Mouse (Mus musculus): ENCODE data around the gene Hoxb4. TPM values are rescaled to one million over a fixed set of nuclear protein-coding genes. Genes with fewer than 3 reads are reported as not detected.

The Hoxb4 gene
- polyA plus RNA-seq, 3 experiments from 2014 or later, result 0.92 to 1.5 (median 1.2) TPM

DNA sequence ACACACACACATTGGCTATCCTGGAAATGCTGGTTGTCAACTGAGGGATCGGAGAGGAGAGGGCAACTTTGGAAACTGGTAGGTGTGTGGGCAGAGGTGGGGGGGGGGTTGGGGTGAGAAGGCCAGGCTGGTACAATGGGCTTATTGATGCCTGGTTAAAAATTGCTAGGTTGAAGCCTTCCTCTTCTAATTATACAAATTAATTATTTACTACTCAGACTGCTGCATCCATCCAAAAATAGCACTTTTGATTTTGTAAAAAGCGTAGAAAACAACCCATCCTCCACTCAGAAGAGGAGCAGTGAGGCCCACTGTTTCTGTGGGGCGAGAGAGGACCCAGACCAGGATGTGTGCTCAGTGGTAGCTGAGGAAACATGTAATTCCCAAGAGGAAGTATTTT lies 16.9 kb downstream of the Hoxb4 start:
- no peak for ATAC-seq

DNA sequence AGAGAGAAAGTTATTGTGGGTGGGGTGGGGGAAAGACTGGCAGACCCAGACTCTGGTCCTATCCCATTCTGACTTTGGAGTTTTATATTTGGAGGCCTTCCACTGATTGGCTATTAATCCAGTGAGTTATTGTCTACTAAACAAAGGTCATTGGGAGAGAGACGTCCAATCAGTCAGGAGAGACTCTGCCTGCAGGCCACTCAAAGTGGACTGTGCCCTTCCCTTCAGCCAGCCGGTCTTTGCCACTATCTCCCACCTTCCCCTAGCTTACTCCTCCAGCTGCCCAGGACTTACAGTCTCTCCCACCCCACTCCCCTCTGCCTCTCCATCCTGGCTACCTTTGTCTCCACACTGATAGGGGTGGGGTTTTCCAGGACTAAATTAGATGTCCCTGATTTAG lies 18.5 kb downstream of the Hoxb4 start:
- no peak for ATAC-seq

DNA sequence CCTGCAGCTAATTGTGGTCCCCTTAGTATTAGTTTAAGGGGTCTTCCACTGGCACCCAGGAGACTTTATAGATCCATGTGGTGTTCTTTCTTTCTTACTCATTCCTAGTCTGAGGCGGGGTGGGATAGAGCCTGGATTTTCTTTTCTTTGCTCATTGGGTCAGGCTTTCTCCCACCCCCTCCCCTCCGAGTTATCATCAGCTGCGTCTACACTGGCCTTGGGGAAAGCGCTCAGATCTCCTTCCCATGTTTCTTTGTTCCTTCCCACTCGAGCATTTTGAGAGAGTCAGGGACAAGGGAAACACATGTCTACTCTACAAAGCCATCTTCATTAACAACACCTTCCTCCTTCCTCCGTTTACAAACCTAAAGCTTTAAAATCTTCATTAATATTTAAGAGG lies 19.0 kb downstream of the Hoxb4 start:
- no peak for ATAC-seq

DNA sequence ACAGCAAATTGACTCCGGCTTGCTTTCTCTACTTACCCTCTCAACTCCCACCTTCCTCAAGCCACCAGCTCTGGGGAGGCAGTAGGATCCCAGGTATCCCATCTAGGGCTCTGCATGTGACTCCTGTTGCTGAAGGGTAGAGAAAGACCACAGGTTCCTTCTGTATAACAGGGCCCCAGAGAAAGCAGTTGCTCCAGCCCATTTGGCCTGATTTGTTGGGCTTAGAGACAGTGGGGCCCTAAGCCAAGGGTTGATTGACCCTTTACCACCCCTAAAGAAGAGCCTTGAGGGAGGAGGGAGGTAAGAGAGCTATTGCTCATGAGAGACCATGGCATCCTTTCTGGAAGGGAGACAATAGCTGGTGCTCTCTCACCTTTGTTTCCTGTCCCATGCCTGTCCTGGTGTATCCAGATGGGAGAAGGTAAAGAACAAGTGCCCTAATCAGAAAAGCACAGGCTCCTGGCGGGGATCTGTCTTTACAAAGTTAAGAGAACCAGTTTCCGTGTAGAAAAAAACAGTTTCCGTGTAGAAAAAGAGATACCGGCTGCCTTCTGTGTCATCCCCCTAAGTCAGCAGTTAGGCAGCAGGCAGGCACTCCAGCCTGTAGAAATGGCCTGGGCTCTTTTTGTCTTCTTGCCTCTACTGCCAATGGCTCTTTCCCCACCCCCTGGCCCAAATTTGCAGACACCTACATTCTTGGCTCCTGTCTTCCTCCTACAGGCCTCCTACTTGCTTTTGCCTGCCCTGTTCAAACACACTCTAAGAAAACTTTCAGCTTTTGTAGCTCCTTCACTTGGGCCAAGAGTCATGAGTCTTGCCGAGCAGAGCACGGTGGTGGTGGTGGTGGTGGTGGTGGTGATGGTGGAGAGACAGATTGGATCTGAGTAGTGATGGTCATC lies 21.1 kb downstream of the Hoxb4 start:
- no peak for ATAC-seq

DNA sequence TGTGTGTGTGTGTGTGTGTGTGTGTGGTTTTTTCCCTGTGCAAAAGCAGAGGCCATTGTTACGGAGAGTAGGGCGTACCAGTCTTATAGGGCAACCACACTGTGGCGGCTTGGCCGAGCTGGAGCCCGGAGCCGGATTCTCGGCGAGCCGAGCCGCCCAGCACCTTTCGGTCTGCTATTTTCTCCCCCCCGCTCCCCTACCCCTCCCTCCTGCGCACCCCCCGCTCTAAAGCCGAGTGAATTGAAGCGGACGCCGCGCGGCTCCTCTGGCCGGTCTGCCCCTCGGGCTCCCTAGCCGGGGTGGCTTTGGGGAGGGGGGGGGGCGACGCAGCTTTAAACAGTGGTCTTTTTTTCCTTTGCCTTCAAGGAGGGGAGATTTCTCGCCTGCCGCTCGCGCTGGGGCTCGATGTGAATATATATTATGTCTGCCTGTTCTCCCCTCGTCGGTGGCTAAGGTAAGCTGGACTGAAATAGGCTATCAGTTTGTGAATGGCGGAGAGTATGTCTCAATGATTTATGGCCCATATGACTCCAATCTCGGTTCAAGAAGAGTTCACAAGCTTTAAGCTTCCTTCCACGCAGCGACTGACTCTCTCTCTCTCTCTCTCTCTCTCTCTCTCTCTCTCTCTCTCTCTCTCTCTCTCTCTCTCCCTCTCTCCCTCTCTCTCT lies 22.8 kb downstream of the Hoxb4 start:
- ATAC-seq, result no peak

DNA sequence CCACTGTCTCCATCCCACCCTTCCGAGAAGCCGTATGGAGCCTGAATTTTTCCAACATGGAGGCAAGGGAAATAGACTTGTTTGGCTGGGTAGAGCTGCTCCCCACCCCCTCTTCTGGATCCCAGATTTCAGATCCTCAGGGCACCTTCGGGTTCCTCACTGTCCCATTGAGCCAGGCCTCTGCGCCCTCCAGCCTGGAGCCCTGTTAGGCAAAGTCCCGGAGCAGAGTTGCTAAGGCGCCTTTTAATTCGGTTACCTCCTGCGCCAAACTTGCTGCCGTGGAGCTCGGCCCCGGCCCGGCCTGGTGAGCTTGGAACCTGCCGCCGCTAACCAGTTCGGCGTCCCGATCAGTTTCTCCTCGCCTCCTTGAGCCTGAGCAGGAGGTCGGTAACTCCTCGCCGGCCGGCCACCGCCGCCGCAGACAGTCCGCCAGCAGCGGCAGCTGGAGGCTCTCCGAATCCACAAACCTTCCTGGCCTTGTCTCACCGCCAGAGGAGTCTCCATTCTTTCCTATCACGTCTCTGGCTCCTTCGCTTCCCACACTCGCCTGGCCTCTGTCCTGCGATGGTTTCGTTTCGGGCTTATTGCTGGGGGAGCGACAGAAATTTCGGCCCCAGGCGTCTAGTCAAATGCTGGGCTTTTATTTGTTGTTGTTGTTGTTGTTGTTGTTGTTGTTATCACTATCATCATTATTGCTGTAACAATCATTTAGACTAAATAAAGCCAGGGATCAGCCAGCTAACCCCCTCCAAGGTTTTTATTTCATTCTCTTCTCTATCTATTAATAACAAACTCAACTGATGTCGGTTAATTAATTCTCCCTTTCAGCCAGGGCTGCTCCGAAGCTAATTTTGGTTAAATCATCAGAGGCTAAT lies 23.9 kb downstream of the Hoxb4 start:
- ATAC-seq, result no peak

DNA sequence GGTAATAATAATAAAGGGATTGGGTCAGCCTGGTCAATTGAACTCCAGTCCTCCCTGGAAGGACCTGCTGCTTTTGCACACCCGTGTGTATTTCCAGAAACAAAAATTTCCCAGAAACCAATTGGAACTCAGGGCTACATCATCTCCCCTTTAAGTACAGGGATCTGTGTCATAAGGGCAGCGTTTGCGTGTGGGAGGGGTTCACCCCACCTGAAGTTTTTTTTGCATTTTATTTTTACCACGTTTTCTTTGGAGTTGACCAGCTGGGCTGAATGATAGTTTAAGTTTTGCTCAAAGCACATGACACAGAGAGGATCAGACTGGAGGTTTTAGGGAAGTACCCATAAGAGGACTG lies 24.5 kb downstream of the Hoxb4 start:
- ATAC-seq, result no peak

DNA sequence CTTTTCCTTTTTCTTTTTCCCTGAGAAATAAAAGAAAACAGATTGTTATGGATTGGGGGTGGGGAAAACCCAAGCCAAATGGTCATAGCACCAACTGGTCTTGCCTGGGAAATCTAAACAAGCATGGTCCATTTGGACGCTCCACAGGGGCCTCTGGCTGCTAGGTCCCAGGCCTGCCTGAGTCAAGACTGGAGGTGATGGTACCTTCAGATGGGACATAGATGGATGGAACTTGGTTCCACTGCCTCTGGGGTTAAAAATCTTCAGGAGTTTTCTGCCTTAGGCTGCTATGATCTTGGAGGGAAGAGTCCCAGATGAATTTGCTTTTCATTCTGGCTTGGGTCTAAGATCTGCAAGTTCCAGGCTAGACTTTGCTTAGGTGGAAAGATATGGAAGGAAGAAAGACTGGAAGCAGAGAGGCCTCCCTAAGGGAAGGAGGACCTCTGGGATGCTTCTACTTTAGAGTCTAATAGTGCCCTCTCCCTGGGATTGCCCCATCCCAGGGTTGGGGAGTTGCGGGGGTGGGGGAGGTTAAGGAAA lies 25.2 kb downstream of the Hoxb4 start:
- ATAC-seq, result no peak

DNA sequence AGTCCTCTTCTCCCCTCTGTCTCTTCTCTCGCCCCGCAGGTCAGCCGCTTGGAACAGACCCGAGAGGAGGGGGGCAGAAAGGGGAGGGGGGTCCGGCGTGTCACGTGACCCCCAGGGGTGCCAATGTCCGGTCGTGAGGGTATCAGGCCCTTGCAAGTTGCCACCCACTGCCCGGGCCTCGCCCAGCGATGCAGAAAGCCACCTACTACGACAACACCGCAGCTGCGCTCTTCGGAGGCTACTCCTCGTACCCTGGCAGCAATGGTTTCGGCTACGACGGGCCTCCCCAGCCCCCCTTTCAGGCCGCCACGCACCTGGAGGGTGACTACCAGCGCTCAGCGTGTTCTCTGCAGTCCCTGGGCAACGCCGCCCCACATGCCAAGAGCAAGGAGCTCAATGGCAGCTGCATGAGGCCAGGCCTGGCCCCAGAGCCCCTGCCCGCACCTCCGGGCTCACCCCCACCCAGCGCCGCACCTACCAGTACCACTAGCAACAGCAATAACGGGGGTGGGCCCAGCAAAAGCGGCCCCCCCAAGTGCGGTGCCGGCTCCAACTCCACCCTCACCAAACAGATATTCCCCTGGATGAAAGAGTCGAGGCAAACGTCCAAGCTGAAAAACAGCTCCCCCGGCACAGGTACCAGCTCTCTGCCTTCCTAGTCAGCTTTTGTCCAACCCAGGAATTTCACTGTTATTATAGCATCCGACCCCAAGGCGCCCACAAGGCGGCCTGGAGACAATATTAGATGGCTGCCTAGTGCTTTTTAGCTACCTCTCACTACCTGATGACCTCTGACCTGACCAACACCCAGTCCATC lies 26.2 kb downstream of the Hoxb4 start:
- no peak for ATAC-seq

DNA sequence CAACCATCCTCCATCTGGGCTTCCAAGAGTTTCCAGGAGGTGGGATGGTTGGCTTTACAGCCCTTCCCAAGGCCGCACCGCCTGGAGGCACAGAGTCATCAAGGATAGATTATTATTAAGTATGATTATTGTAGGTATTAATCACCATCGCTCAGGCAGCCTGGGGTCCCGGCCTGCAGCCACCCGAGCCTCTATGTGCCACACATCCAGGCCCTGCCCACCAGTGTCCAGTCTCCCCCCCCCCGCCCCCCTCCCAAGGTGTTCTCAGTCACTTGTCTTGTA lies 26.8 kb downstream of the Hoxb4 start:
- no peak for ATAC-seq

DNA sequence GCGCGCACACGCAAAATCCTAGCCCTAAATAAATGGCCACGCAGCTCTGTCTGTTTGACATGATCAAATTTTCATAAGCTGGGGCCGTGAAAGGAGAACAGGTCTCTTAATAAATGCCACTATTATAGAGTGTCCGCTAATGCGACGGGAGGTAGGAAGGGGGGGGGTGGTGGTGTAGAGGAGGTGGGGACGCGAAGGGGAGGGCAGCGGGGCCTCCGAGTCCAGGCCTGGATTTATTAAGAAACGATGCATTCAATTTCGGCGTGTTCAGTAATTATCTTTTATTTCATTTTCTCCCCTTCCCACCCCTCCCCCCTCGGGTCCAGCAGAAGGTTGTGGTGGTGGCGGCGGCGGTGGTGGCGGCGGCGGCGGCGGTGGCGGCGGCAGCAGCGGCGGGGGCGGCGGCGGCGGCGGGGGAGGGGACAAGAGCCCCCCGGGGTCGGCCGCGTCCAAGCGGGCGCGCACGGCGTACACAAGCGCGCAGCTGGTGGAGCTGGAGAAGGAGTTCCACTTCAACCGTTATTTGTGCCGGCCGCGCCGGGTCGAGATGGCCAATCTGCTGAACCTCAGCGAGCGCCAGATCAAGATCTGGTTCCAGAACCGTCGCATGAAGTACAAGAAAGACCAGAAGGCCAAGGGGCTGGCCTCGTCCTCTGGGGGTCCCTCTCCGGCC lies 27.3 kb downstream of the Hoxb4 start:
- no peak for ATAC-seq

DNA sequence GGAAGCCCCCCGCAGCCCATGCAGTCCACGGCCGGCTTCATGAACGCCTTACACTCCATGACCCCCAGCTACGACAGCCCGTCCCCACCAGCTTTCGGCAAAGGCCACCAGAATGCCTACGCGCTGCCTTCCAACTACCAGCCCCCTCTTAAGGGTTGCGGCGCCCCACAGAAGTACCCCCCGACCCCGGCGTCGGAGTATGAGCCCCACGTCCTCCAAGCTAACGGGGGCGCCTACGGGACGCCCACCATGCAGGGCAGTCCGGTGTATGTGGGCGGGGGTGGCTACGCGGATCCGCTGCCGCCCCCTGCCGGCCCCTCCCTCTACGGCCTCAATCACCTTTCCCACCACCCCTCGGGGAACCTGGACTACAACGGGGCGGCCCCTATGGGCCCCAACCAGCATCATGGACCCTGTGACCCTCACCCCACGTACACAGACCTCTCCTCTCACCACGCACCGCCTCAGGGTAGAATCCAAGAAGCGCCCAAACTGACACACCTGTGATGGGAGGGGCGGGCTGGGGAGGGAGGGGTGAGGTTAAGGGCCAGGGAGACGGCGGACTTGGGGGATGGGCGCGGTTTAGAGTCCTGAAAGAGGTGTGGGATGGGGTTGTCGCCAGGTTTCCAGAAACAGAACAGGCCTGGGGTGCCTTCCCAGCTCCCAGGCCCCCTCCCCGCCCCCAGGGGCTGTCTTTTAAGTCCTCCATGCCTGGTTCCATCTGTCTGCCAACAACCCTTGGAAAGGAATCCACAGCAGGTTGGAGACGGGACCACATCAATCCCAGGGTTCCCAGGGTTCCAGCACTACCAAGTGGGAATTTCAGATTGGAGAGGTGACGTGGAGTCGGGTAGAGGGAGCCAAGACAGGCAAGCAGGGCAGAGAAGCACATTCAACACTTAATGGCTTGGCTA lies 28.1 kb downstream of the Hoxb4 start:
- ATAC-seq, result no peak

DNA sequence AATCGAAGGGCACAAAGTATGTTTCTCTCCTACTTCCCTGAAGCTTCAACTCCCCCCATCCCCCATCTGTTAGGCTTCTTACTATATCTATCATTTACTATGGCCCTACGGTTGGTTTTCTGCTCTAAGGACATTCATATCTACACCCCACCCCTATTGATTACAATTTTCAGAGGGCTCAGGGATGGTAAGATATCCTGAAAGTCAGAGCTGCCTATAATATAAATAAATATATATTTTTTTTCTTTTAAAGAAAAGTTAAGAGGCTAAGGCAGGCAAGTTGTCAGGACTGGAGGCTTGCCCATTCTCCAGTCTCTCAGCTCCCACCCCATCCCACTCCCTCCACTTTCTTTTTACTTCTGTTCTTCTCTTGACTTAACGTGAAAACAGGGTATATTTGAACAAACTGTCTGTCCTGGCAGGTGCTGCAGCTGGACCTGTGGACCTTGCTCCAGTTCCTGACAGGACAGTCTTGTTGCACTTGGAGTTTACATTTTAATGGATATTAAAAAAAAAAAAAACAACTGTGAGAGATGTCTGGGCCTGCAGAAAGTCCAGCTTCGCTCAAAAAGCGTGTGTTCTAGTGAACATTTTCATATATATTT lies 29.0 kb downstream of the Hoxb4 start:
- no peak for ATAC-seq

DNA sequence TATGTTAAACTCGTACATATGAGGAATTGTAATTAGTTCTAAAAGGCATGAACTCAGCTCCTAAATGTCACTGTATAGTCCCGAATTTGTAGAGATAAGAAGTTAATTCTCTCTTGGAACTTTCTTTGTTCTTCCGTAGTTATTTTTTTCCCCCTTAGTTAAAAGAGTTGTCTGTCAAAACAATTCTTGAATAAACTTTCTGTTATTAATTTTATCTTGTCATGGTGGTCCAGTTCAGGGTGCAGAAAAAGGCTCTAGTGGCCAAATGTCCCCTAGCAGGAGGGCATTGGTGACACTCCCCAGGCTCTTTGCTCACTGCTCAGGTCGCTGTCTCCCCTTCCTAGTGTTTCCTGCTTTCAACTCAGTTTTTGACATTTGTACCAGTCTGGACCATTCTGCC lies 29.6 kb downstream of the Hoxb4 start:
- no peak for ATAC-seq

DNA sequence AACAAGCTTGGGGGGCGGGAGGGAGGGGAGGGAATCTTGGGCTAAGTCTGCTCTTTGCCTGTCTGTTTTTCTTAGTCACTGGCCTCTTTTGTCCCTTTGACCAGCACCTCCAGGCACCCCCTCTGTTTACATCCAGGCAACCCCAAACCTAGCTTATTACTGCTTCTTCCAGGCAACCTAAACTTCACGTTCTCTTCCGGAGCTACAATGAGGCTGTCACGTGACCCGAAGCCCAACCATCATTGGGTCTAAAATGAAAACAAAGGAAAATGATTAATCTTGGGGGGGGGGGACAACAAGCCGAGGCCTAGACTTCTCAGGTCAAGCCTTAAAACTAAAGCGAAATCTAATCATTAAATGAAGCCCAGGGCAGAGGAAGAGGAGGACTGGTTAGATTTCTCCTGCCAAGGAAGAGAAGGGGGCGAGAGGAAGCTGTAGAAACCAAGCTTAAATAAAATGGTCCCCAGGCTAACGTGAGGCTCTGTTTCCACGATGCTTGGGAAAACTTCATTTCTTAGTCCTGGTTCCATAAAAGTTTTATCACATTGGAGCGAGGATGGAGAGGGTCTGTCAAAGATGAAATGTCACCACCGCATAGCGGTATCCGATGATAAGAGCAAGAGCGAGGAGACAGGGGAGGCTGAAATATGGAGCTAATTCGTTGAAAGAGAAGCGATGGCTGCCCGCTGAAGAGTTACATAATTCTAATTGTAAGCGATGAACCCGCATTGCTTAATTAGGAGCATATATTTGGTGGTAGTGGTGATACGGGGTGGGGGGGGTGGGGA lies 30.3 kb downstream of the Hoxb4 start:
- no peak for ATAC-seq

DNA sequence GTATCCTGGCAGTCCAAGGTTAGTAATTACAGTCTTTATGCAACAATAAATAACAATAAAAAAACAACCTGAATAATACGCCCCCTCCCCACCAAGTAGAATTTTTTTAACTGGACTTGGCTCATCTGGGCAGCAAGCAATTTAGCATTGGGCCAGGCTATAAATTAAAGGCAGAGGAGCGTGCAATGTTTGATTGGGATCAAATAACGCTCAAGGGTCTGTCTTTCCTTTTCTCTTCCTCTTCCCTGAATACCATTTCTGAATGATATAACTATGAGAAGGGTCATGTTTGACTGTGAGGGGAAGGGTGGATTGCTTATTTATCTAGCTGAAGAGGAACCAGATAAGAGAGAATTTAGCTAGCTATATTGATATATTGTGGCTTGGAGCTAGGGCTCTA lies 30.9 kb downstream of the Hoxb4 start:
- ATAC-seq, result no peak

DNA sequence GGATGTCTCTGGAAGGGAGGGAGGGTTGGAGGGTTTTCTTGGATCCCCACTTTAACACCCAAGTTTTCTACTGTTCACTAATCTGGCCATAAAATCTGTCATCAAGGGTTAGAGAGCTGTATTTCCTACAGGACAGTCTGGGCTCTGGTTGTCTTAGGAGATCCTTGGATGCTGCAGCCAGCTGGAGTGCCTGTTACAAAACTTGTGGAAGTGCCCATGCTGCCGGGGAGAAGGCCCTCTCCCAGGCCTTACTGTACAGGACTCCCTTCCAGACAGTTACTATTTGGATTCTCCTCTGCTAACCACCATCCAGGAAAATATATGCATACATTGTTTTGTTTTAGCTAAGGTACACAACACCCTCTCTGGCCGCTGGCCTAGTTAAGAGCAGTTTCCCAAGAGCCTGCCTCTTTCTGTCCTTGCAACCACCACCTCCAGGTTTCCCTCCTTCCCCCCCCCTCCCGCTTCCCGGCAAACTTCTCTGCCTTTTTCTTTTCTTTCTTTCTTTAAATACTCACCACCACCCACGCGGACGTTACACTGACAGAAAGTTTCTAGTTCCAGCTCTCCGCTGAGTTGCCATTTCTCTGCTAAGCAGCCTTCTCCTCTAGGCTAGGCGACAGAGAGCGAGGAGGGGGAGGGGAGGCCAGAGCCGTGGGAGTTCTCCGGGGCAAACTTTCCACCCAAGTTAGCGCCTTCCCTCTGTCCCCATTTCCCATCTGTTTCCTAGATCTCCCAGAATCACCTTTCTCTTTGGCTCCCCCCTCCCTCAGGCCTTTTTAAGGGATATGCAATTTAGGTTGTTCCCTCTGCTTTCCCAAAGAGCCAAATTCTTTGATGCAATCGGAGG lies 31.6 kb downstream of the Hoxb4 start:
- no peak for ATAC-seq

DNA sequence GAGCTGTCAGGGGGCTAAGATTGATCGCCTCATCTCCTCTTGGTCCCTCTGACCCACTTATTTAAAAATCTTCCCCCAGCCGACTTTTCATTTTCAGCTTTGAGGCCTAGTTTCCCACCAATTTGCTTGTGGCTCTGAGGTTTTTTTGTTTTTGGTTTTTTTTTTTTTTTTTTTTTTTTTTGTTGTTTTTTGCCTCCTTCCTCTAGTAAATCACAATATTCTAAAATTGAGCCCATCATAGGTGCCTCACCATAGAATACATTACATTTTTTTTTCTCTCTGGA lies 32.2 kb downstream of the Hoxb4 start, which contains the start of gene Hoxb2:
TSS of gene Hoxb2 (plus strand) at position 185 of the 284 bp plus-strand sequence.
- ATAC-seq, result no peak

DNA sequence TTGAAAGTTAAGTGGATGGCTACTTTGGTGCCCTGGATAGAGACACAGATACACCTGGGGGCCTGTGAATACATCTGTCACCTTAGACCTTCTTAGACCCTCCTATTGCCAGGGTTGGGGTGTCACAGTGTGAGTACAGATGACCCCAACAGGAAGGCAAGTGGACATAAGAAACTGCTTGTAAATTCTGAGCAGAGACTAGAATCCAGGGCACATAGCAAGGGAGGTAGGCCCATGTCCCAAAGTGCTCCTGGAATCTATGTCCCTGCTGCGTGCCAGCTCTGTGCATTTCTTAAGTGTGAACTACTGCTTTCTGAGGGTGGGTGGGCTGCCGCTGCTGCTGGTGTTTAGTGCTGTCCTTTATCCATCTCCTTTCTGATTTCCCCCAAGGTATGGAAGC lies 32.7 kb downstream of the Hoxb4 start:
- ATAC-seq, result no peak

Data from inflammation-experienced regulatory T-cells, adult 6 months (primary cell).